Mouse (Mus musculus): Measurements from ENCODE around the gene Mcl1.

GRCm38 (mm10) chr3:95687168-95687523 lies 28.6 kb downstream of the Mcl1 start:
- TF ChIP-seq CTCF (IDR thresholded peaks at IDR 0.05; ENCODE audit: borderline replicate concordance, insufficient read depth, low read depth, low read length) (no peak), POLR2A (IDR thresholded peaks at IDR 0.05; ENCODE audit: borderline replicate concordance, insufficient read depth, low read length) (no peak)
